Mouse (Mus musculus) MEL (cell line): ENCODE data around the gene Sh2d3c. TPM values are rescaled to one million over a fixed set of nuclear protein-coding genes. Genes with fewer than 3 reads are reported as not detected.

Experiments
- DNase-seq: peaks from one replicate; pipeline ENCODE4 v3.0.0; 2011; ENCODE audit warnings: low read depth, low spot score
- H3K27ac ChIP-seq: 2 replicates; pipeline ENCODE4 v1.5.1; 2012; ENCODE audit warnings: low read depth, mild to moderate bottlenecking, control low read depth, low read length, moderate library complexity; ENCODE audit not compliant: control insufficient read depth
- H3K27me3 ChIP-seq, 2 experiments: fragments of 150-350 bp in 1 of 2; sonication (generic) in 1 of 2; 2 replicates each; pipeline ENCODE4 v1.6.1; 2012; ENCODE audit warnings: low read length in 2 of 2, mild to moderate bottlenecking in 2 of 2, improper control_type of control experiment in 1 of 2, moderate library complexity in 1 of 2; ENCODE audit not compliant: insufficient read depth in 2 of 2, control insufficient read depth in 1 of 2
- H3K36me3 ChIP-seq, 2 experiments: 2 replicates each; pipeline ENCODE4 v1.6.1; 2012 to 2014; ENCODE audit warnings: low read length in 2 of 2, improper control_type of control experiment in 1 of 2, inconsistent platforms in 1 of 2, mild to moderate bottlenecking in 1 of 2; ENCODE audit not compliant: insufficient read depth in 2 of 2, control insufficient read depth in 1 of 2
- H3K4me1 ChIP-seq, 2 experiments: fragments of 150-350 bp in 1 of 2; sonication (generic) in 1 of 2; 2 replicates each; pipeline ENCODE4 v1.6.1; 2012; ENCODE audit warnings: low read length in 2 of 2, improper control_type of control experiment in 1 of 2, mild to moderate bottlenecking in 1 of 2; ENCODE audit not compliant: insufficient read depth in 2 of 2, control insufficient read depth in 1 of 2
- H3K4me3 ChIP-seq, 2 experiments: fragments of 150-350 bp in 1 of 2; sonication (generic) in 1 of 2; 2 replicates each; pipeline ENCODE4 v1.5.1; 2012; ENCODE audit warnings: low read depth in 2 of 2, low read length in 2 of 2, mild to moderate bottlenecking in 2 of 2, moderate library complexity in 2 of 2, control low read depth in 1 of 2, improper control_type of control experiment in 1 of 2; ENCODE audit not compliant: control insufficient read depth in 1 of 2, insufficient read depth in 1 of 2
- H3K79me2 ChIP-seq: 2 replicates; pipeline ENCODE4 v1.6.1; 2012; ENCODE audit warnings: mild to moderate bottlenecking, low read length, moderate library complexity; ENCODE audit not compliant: control insufficient read depth, poor library complexity, insufficient read depth
- H3K9ac ChIP-seq: 2 replicates; pipeline ENCODE4 v1.6.1; 2012; ENCODE audit warnings: low read depth, mild to moderate bottlenecking, control low read depth, low read length, moderate library complexity; ENCODE audit not compliant: control insufficient read depth, poor library complexity, severe bottlenecking
- H3K9me3 ChIP-seq: fragments of 150-350 bp; sonication (generic); replicated peaks from 2 replicates; pipeline ENCODE4 v1.6.1; 2012; ENCODE audit warnings: mild to moderate bottlenecking, low read length, improper control_type of control experiment, moderate library complexity; ENCODE audit not compliant: insufficient read depth
- CHD2 ChIP-seq: IDR thresholded peaks from 2 replicates; pipeline ENCODE4 v1.6.1; 2011; ENCODE audit warnings: low read length, improper control_type of control experiment
- CTCF ChIP-seq, 3 experiments: IDR thresholded peaks in 2 of 3; conservative IDR thresholded peaks in 1 of 3; 2 replicates each; pipeline ENCODE4 v1.5.1; 2011 to 2012; ENCODE audit warnings: low read length in 3 of 3, low read depth in 2 of 3, mild to moderate bottlenecking in 2 of 3, improper control_type of control experiment in 1 of 3, inconsistent platforms in 1 of 3, mixed read lengths in 1 of 3, moderate library complexity in 1 of 3; ENCODE audit not compliant: control insufficient read depth in 1 of 3, insufficient read depth in 1 of 3, poor library complexity in 1 of 3, severe bottlenecking in 1 of 3
- ELF1 ChIP-seq: IDR thresholded peaks from 2 replicates; pipeline ENCODE4 v1.6.1; 2014; ENCODE audit warnings: low read depth, mild to moderate bottlenecking, inconsistent platforms, low read length, improper control_type of control experiment, moderate library complexity
- EP300 ChIP-seq, 2 experiments: IDR thresholded peaks; 2 replicates each; pipeline ENCODE4 v1.6.1; 2011; ENCODE audit warnings: improper control_type of control experiment in 2 of 2, low read length in 2 of 2, low read depth in 1 of 2, mild to moderate bottlenecking in 1 of 2
- GATA1 ChIP-seq: IDR thresholded peaks from 2 replicates; pipeline ENCODE4 v1.6.1; 2011; ENCODE audit warnings: low read depth, low read length, improper control_type of control experiment
- MYC ChIP-seq: IDR thresholded peaks from 2 replicates; pipeline ENCODE4 v1.6.1; 2011; ENCODE audit warnings: low read depth, mild to moderate bottlenecking, low read length, improper control_type of control experiment, moderate library complexity
- NELFE ChIP-seq: IDR thresholded peaks from 2 replicates; pipeline ENCODE4 v1.6.1; 2011; ENCODE audit warnings: low read depth, low read length, improper control_type of control experiment
- POLR2AphosphoS2 ChIP-seq: IDR thresholded peaks from 2 replicates; pipeline ENCODE4 v1.6.1; 2011; ENCODE audit warnings: low read length, improper control_type of control experiment
- POLR2AphosphoS5 ChIP-seq: IDR thresholded peaks from 2 replicates; pipeline ENCODE4 v1.6.1; 2012; ENCODE audit warnings: low read depth, borderline replicate concordance, mild to moderate bottlenecking, inconsistent platforms, low read length, moderate library complexity, mixed read lengths
- RAD21 ChIP-seq: IDR thresholded peaks from 2 replicates; pipeline ENCODE4 v1.6.1; 2011; ENCODE audit warnings: mild to moderate bottlenecking, low read depth, low read length, improper control_type of control experiment
- TBP ChIP-seq: IDR thresholded peaks from 2 replicates; pipeline ENCODE4 v1.8.0; 2011; ENCODE audit warnings: low read depth, low read length, improper control_type of control experiment
- USF1 ChIP-seq: IDR thresholded peaks from 2 replicates; pipeline ENCODE4 v1.6.1; 2014; ENCODE audit warnings: low read depth, mild to moderate bottlenecking, inconsistent platforms, low read length, improper control_type of control experiment, moderate library complexity
- ZKSCAN1 ChIP-seq: IDR thresholded peaks from 2 replicates; pipeline ENCODE4 v1.6.1; 2012; ENCODE audit warnings: low read depth, mild to moderate bottlenecking, inconsistent platforms, low read length, improper control_type of control experiment, moderate library complexity
- polyA plus RNA-seq, 2 experiments: library from polyadenylated mRNA; stranded (reverse) in 1 of 2; unstranded in 1 of 2; fragments of >175 nt in 1 of 2; fragments of >200 nt in 1 of 2; gene quantifications; 2 replicates each; pipeline versions ENCODE4 v1.2.1 to v1.2.4; 2012; ENCODE audit warnings: low replicate concordance in 2 of 2, low read depth in 1 of 2; ENCODE audit not compliant: insufficient read length in 2 of 2, insufficient read depth in 1 of 2, missing spikeins in 1 of 2
- total RNA-seq: library from RNA; depleted of rRNA; stranded (reverse); fragments of 300-350 nt; gene quantifications from 2 replicates; pipeline ENCODE4 v1.2.3, GENCODE M21; 2012

Sh2d3c gene
- total and polyA plus RNA-seq, 3 experiments, result 0.19 to 0.43 TPM; not detected in 1

- no peak overlapping the region for H3K9ac ChIP-seq
- TF ChIP-seq EP300 (IDR thresholded peaks at IDR 0.05; ENCODE audit: low read depth in 1 of 2, low read length in 2 of 2) (no peak), CTCF (IDR thresholded peaks at IDR 0.05 in 2 of 3, conservative IDR thresholded peaks at IDR 0.05 in 1 of 3; ENCODE audit: control insufficient read depth in 1 of 3, insufficient read depth in 1 of 3, low read depth in 2 of 3, low read length in 3 of 3, poor library complexity in 1 of 3, severe bottlenecking in 1 of 3) (peak; percentile 45 to 74 (median 49))
- no peak overlapping the region for H3K27ac ChIP-seq
- H3K4me3 ChIP-seq, result no peak overlapping the region
- no peak for DNase-seq
- H3K27me3 ChIP-seq, result no peaks in the 10 kb centered on the region
- H3K9me3 ChIP-seq, result no peaks in the 10 kb centered on the region
- H3K4me1 ChIP-seq, result no peaks in the 10 kb centered on the region
- no peaks in the 10 kb centered on the region for H3K36me3 ChIP-seq
- H3K79me2 ChIP-seq, result no peaks in the 10 kb centered on the region
These were observed 42.5 kb downstream of the Sh2d3c start for GRCm38 (mm10) chr2:32763353-32763752.

- Histone ChIP-seq H3K36me3 (no peaks in the 10 kb centered on the region), H3K9ac (no peak overlapping the region), H3K27me3 (no peaks in the 10 kb centered on the region), H3K9me3 (no peaks in the 10 kb centered on the region), H3K4me3 (no peak overlapping the region), H3K27ac (no peak overlapping the region), H3K79me2 (no peaks in the 10 kb centered on the region), H3K4me1 (peaks cover 1 to 8% of the 10 kb centered on the region in 2 experiments; a peak in 2 of 4 replicates)
- DNase-seq, result no peak
- TF ChIP-seq POLR2AphosphoS2 (no peak), ZKSCAN1 (no peak), USF1 (no peak), CHD2 (no peak), NELFE (no peak), POLR2AphosphoS5 (no peak), RAD21 (no peak), ELF1 (no peak), GATA1 (no peak)
These were observed 46.4 kb downstream of the Sh2d3c start for GRCm38 (mm10) chr2:32767241-32767640.

- Histone ChIP-seq H3K79me2 (no peaks in the 10 kb centered on the region), H3K9ac (no peak overlapping the region), H3K4me3 (no peak overlapping the region), H3K4me1 (peaks cover 2 to 8% of the 10 kb centered on the region in 2 experiments; a peak in 2 of 4 replicates), H3K27me3 (no peaks in the 10 kb centered on the region), H3K36me3 (no peaks in the 10 kb centered on the region), H3K9me3 (no peaks in the 10 kb centered on the region), H3K27ac (no peak overlapping the region)
- TF ChIP-seq TBP, result peak; percentile 70; the same call in 1 of the 2 replicates
- no peak for TF ChIP-seq MYC
- DNase-seq, result peak; percentile 30
These were observed 47.9 kb downstream of the Sh2d3c start for GRCm38 (mm10) chr2:32768661-32769285.
